In the genomic region with DNA sequence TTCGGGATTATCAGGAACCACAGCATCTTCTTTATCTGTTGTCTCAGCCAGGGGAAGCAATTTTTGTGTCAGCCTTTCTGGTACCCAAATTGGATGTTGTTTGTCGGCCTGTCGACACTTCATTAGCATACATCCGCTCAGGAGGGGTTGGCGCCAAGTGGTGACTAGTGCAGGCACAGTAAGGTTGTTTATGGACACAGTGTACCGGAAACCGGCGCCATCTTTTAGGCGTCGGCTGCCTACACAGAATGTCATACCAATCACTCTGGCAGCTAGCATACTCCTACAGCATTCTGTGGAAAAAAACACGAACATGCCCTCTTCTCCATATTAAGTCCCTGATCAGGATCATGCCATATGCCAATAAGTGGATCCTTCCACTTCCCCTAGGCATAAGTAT, we compare ENCODE assay signal across 36 mouse cellular contexts. TPM values are rescaled to one million over a fixed set of nuclear protein-coding genes. Genes with fewer than 3 reads are reported as not detected.
DNase-seq lines count a peak whose midpoint lies in the region; ATAC-seq lines count a peak whose summit lies in the region.
"Had no signal": no experiment of that assay in that cellular context is flagged by ENCODE, and none has a peak within 500 bp of the region (broad histone marks: within the 10 kb centered on the region; RNA-seq: fewer than 3 reads in every experiment).

No protein-coding gene starts in this region.

- no peak overlapping the region for H3K4me2 ChIP-seq in forebrain, embryonic 16.5 days (ENCODE audit: low read length)
- H3K4me2 ChIP-seq in forebrain, embryonic 13.5 days, result no peak overlapping the region
- H3K4me2 ChIP-seq: embryonic facial prominence, embryonic 13.5 days; heart, embryonic 13.5 days; hindbrain, embryonic 14.5 days had no signal

- no peaks in the 10 kb centered on the region for H3K9me3 ChIP-seq in forebrain, embryonic 16.5 days (ENCODE audit: control insufficient read depth, low read length)
- H3K9me3 ChIP-seq in forebrain, embryonic 13.5 days (replicated peaks), result peaks cover 4% of the 10 kb centered on the region; the same call in 1 of the 2 replicates
- H3K9me3 ChIP-seq: embryonic facial prominence, embryonic 13.5 days had no signal

- H3K4me3 ChIP-seq in forebrain, embryonic 16.5 days (replicated peaks; ENCODE audit: low read length), result no peak overlapping the region
- H3K4me3 ChIP-seq in forebrain, embryonic 13.5 days, result no peak overlapping the region
- H3K4me3 ChIP-seq: embryonic facial prominence, embryonic 10.5 days; embryonic facial prominence, embryonic 13.5 days; erythroblast, embryonic 14.5 days; gastrocnemius, adult 2 months; heart, embryonic 13.5 days had no signal

- peaks cover 5% of the 10 kb centered on the region for H3K4me1 ChIP-seq in forebrain, embryonic 16.5 days (replicated peaks; ENCODE audit: control insufficient read depth, insufficient read depth, low read length)
- H3K4me1 ChIP-seq in forebrain, embryonic 13.5 days, result peaks cover 9% of the 10 kb centered on the region; the same call in 1 of the 2 replicates
- H3K4me1 ChIP-seq: heart, embryonic 13.5 days had no signal

- H3K9ac ChIP-seq in forebrain, embryonic 16.5 days (replicated peaks; ENCODE audit: low read depth, low read length), result no peak overlapping the region
- no peak overlapping the region for H3K9ac ChIP-seq in forebrain, embryonic 13.5 days
- H3K9ac ChIP-seq: embryonic facial prominence, embryonic 13.5 days; heart, embryonic 13.5 days; hindbrain, embryonic 14.5 days had no signal

- H3K27me3 ChIP-seq in forebrain, embryonic 16.5 days (replicated peaks; ENCODE audit: control insufficient read depth, insufficient read depth, low read length), result no peaks in the 10 kb centered on the region
- H3K27me3 ChIP-seq in forebrain, embryonic 13.5 days, result no peaks in the 10 kb centered on the region
- H3K27me3 ChIP-seq: embryonic facial prominence, embryonic 13.5 days; heart, embryonic 13.5 days had no signal

- peak; percentile 61 for ATAC-seq in forebrain, embryonic 16.5 days
- ATAC-seq in forebrain, embryonic 13.5 days, result no peak; the same call in 1 of the 2 replicates
- ATAC-seq: CD4-positive, CD25-positive, alpha-beta regulatory T cell, adult 4 months; hindbrain, postnatal 0 days; inflammation-experienced regulatory T-cells, adult 6 months; intestine, embryonic 16.5 days had no signal

- WGBS in forebrain, embryonic 16.5 days, result 78% methylated on average over 11 of the region's 11 CpGs
- 88% methylated on average over 11 of the region's 11 CpGs for WGBS in forebrain, embryonic 13.5 days

- H3K27ac ChIP-seq in forebrain, embryonic 16.5 days (ENCODE audit: low read length), result no peak overlapping the region
- H3K27ac ChIP-seq in forebrain, embryonic 13.5 days, result no peak overlapping the region
- H3K27ac ChIP-seq: embryonic facial prominence, embryonic 10.5 days; embryonic facial prominence, embryonic 13.5 days; gastrocnemius, adult 2 months; heart, embryonic 13.5 days; hindbrain, embryonic 14.5 days; hindbrain, postnatal 0 days had no signal

- peak; percentile 9 for DNase-seq in layer of hippocampus, adult 11-12 months (ENCODE audit: low spot score)
- no peak for DNase-seq in layer of hippocampus, postnatal 14 days (ENCODE audit: low spot score in 2 of 2)
- peak; percentile 32 for DNase-seq in layer of hippocampus, adult 9-11 months
- DNase-seq in layer of hippocampus, postnatal 25 days (ENCODE audit: extremely low spot score in 1 of 2, low spot score in 1 of 2), result no peak
- DNase-seq in kidney, postnatal 10 days, result no peak
- DNase-seq: adrenal gland, adult 2 months; adrenal gland, postnatal 14 days; cerebellum, adult 11-12 months; cerebellum, adult 8-10 months; cerebellum, postnatal 10 days; cerebellum, postnatal 36 days; embryo, embryonic 11 days; gastrocnemius, adult 2 months; gastrocnemius, postnatal 14 days; heart, adult 18-20 months; heart, postnatal 14 days; heart, postnatal 4 days had no signal

- no peaks in the 10 kb centered on the region for H3K36me3 ChIP-seq in forebrain, embryonic 16.5 days (ENCODE audit: control insufficient read depth, insufficient read depth)
- H3K36me3 ChIP-seq in forebrain, embryonic 13.5 days (ENCODE audit: poor library complexity, severe bottlenecking), result no peaks in the 10 kb centered on the region
- H3K36me3 ChIP-seq: embryonic facial prominence, embryonic 10.5 days; embryonic facial prominence, embryonic 13.5 days; heart, embryonic 13.5 days had no signal

RNA-seq across cellular contexts. Expression of a gene that starts 20.5 kb away (rescaled TPM):
- polyA plus RNA-seq in forebrain, embryonic 16.5 days (2015; fragmentation: Nextera tagmentation; extraction: Ambion mirVana), result not detected in 2 replicates
- not detected in 2 replicates for polyA plus RNA-seq in forebrain, embryonic 13.5 days (2015; fragmentation: Nextera tagmentation; extraction: Ambion mirVana)
- total RNA-seq in layer of hippocampus, postnatal 14 days (2021), result under 1 TPM; 0.64 to 0.88 TPM
- 1 to 10 TPM; 1.1 to 1.5 TPM for total RNA-seq in layer of hippocampus, postnatal 25 days (2021)
- total RNA-seq: gastrocnemius, adult 2 months; gastrocnemius, postnatal 14 days; MEL had no signal
- polyA plus RNA-seq: C2C12; CD4-positive, CD25-positive, alpha-beta regulatory T cell, adult 4 months; cortical plate, adult 2 months; erythroblast, embryonic 14.5 days; frontal cortex, adult 2 months; hindbrain, embryonic 11.5 days; hindbrain, postnatal 0 days; inflammation-experienced regulatory T-cells, adult 6 months had no signal

RNA-seq across cellular contexts. Expression of a gene that starts 31.0 kb away (rescaled TPM):
- polyA plus RNA-seq in forebrain, embryonic 16.5 days (2015; fragmentation: Nextera tagmentation; extraction: Ambion mirVana), result not detected in 2 replicates
- not detected in 2 replicates for polyA plus RNA-seq in forebrain, embryonic 13.5 days (2015; fragmentation: Nextera tagmentation; extraction: Ambion mirVana)
- not detected for total RNA-seq in layer of hippocampus, postnatal 14 days (2021)
- total RNA-seq in layer of hippocampus, postnatal 25 days (2021), result not detected
- total RNA-seq: adrenal gland, postnatal 14 days; adrenal gland, postnatal 4 days; gastrocnemius, adult 2 months; gastrocnemius, postnatal 14 days; gastrocnemius, postnatal 4 days; heart, adult 18-20 months; heart, postnatal 14 days; heart, postnatal 4 days; hindbrain, postnatal 0 days; MEL had no signal
- polyA plus RNA-seq: adrenal gland, adult 2 months; C2C12; CD4-positive, CD25-positive, alpha-beta regulatory T cell, adult 4 months; cortical plate, adult 2 months; embryonic facial prominence, embryonic 10.5 days; embryonic facial prominence, embryonic 13.5 days; erythroblast, embryonic 14.5 days; frontal cortex, adult 2 months; heart, embryonic 13.5 days; hindbrain, embryonic 11.5 days; hindbrain, embryonic 14.5 days; hindbrain, postnatal 0 days; inflammation-experienced regulatory T-cells, adult 6 months; intestine, embryonic 16.5 days had no signal

RNA-seq across cellular contexts. Expression of a gene that starts 47.3 kb away (rescaled TPM):
- polyA plus RNA-seq in forebrain, embryonic 16.5 days (2015; fragmentation: Nextera tagmentation; extraction: Ambion mirVana), result not detected in 2 replicates
- polyA plus RNA-seq in forebrain, embryonic 13.5 days (2015; fragmentation: Nextera tagmentation; extraction: Ambion mirVana), result 0.09 and 0.23 TPM in 2 replicates
- 1 to 10 TPM in 1 of 2 experiments, under 1 TPM in 1; 0.76 to 1.2 TPM for total RNA-seq in layer of hippocampus, postnatal 14 days (2021)
- total RNA-seq in layer of hippocampus, postnatal 25 days (2021), result 1 to 10 TPM in 1 of 2 experiments, not detected in 1; 2.7 TPM
- total RNA-seq: gastrocnemius, postnatal 14 days had no signal

RNA-seq across cellular contexts. Expression of a gene that starts 54.9 kb away (rescaled TPM):
- polyA plus RNA-seq in forebrain, embryonic 16.5 days (2015; fragmentation: Nextera tagmentation; extraction: Ambion mirVana), result not detected in 2 replicates
- polyA plus RNA-seq in forebrain, embryonic 13.5 days (2015; fragmentation: Nextera tagmentation; extraction: Ambion mirVana), result not detected in 2 replicates
- total RNA-seq in layer of hippocampus, postnatal 14 days (2021), result not detected
- total RNA-seq in layer of hippocampus, postnatal 25 days (2021), result not detected
- total RNA-seq: gastrocnemius, postnatal 14 days; heart, adult 18-20 months; heart, postnatal 14 days; hindbrain, postnatal 0 days; MEL had no signal
- polyA plus RNA-seq: C2C12; CD4-positive, CD25-positive, alpha-beta regulatory T cell, adult 4 months; cortical plate, adult 2 months; embryonic facial prominence, embryonic 10.5 days; embryonic facial prominence, embryonic 13.5 days; erythroblast, embryonic 14.5 days; frontal cortex, adult 2 months; heart, embryonic 13.5 days; heart, embryonic 16.5 days; hindbrain, embryonic 11.5 days; hindbrain, embryonic 14.5 days; hindbrain, postnatal 0 days; inflammation-experienced regulatory T-cells, adult 6 months; intestine, embryonic 16.5 days had no signal

RNA-seq across cellular contexts. Expression of a gene that starts 54.9 kb away (rescaled TPM):
- not detected in 2 replicates for polyA plus RNA-seq in forebrain, embryonic 16.5 days (2015; fragmentation: Nextera tagmentation; extraction: Ambion mirVana)
- polyA plus RNA-seq in forebrain, embryonic 13.5 days (2015; fragmentation: Nextera tagmentation; extraction: Ambion mirVana), result not detected in 2 replicates
- under 1 TPM in 1 of 2 experiments, not detected in 1; 0.45 TPM for total RNA-seq in layer of hippocampus, postnatal 14 days (2021)
- under 1 TPM; 0.49 to 0.52 TPM for total RNA-seq in layer of hippocampus, postnatal 25 days (2021)
- total RNA-seq: gastrocnemius, adult 2 months; gastrocnemius, postnatal 14 days; heart, postnatal 14 days; heart, postnatal 4 days; hindbrain, postnatal 0 days; MEL had no signal
- polyA plus RNA-seq: C2C12; CD4-positive, CD25-positive, alpha-beta regulatory T cell, adult 4 months; cortical plate, adult 2 months; embryonic facial prominence, embryonic 10.5 days; embryonic facial prominence, embryonic 13.5 days; erythroblast, embryonic 14.5 days; frontal cortex, adult 2 months; heart, embryonic 13.5 days; heart, embryonic 16.5 days; hindbrain, embryonic 11.5 days; hindbrain, embryonic 14.5 days; hindbrain, postnatal 0 days; inflammation-experienced regulatory T-cells, adult 6 months; intestine, embryonic 16.5 days had no signal

Comparison
In these comparisons a context has a peak if more than half of its experiments do, and no peak if none do; other contexts are left out.
1. DNase-seq: peak in layer of hippocampus, adult 11-12 months (single experiment) and layer of hippocampus, adult 9-11 months (single experiment); none in layer of hippocampus, postnatal 14 days (0 of 2), layer of hippocampus, postnatal 25 days (0 of 2) and kidney, postnatal 10 days (single experiment).